Mouse (Mus musculus) kidney, adult 9 months (tissue): ENCODE results near the gene Cypt12.

Source experiments
- DNase-seq: peaks from one replicate; pipeline ENCODE4 v3.0.0; 2022

The Cypt12 gene

GRCm38 (mm10) chr3:17948299-17948698 is at the start of gene Cypt12:
Cypt12 (plus strand) TSS chr3:17948410.
- no peak for DNase-seq

- no peak for DNase-seq
These were observed 34.4 kb upstream of the Cypt12 start for GRCm38 (mm10) chr3:17913796-17914195.

GRCm38 (mm10) chr3:17940206-17940605 is 8.0 kb upstream of the Cypt12 start:
- no peak for DNase-seq
